Mouse (Mus musculus) kidney, postnatal 36 days (tissue): ENCODE results near the gene Rtn4rl2.
A peak's percentile ranks its signal among the peaks of the same experiment; 100 is the strongest.

ENCODE experiments used
- DNase-seq, 2 experiments: peaks; one replicate each; pipeline ENCODE4 v3.0.0; 2021 to 2022; ENCODE audit warnings: mixed read lengths in 2 of 2

Rtn4rl2 gene

GRCm38 (mm10) chr2:84884611-84885010, 1.9 kb downstream of the Rtn4rl2 start:
- no peak for DNase-seq

GRCm38 (mm10) chr2:84883942-84884341, 2.6 kb downstream of the Rtn4rl2 start:
- no peak for DNase-seq

GRCm38 (mm10) chr2:84883530-84883929, 3.0 kb downstream of the Rtn4rl2 start:
- no peak for DNase-seq

- DNase-seq = no peak
Measured at GRCm38 (mm10) chr2:84883084-84883483, 3.4 kb downstream of the Rtn4rl2 start.

- DNase-seq = peak in 1 of 2 experiments; percentile 20
Measured at GRCm38 (mm10) chr2:84882606-84883005, 3.9 kb downstream of the Rtn4rl2 start.

GRCm38 (mm10) chr2:84880590-84880989, 5.9 kb downstream of the Rtn4rl2 start:
- DNase-seq = no peak

- no peak for DNase-seq
Measured at GRCm38 (mm10) chr2:84875842-84876241, 10.7 kb downstream of the Rtn4rl2 start.

GRCm38 (mm10) chr2:84872105-84872716, 14.3 kb downstream of the Rtn4rl2 start:
- DNase-seq = peak; percentile 76 to 89

GRCm38 (mm10) chr2:84870623-84871160, 15.8 kb downstream of the Rtn4rl2 start:
- DNase-seq = peak in 1 of 2 experiments; percentile 38

- no peak for DNase-seq
Measured at GRCm38 (mm10) chr2:84868977-84869376, 17.5 kb downstream of the Rtn4rl2 start.

GRCm38 (mm10) chr2:84868521-84868943, 18.0 kb downstream of the Rtn4rl2 start:
- peak; percentile 68 to 86 for DNase-seq

GRCm38 (mm10) chr2:84865616-84866571, 20.6 kb downstream of the Rtn4rl2 start:
- DNase-seq = peak in 1 of 2 experiments; percentile 74

- DNase-seq = no peak
Measured at GRCm38 (mm10) chr2:84862231-84862630, 24.3 kb downstream of the Rtn4rl2 start.

- DNase-seq = no peak
Measured at GRCm38 (mm10) chr2:84861430-84861829, 25.1 kb downstream of the Rtn4rl2 start.

GRCm38 (mm10) chr2:84859991-84860780, 26.3 kb downstream of the Rtn4rl2 start:
- no peak for DNase-seq

GRCm38 (mm10) chr2:84858551-84858950, 28.0 kb downstream of the Rtn4rl2 start:
- no peak for DNase-seq

- DNase-seq = peak; percentile 73 to 77
Measured at GRCm38 (mm10) chr2:84855732-84856131, 30.8 kb downstream of the Rtn4rl2 start.

GRCm38 (mm10) chr2:84851130-84852040, 35.1 kb downstream of the Rtn4rl2 start:
- peak; percentile 85 to 86 for DNase-seq

GRCm38 (mm10) chr2:84850407-84851129, 35.9 kb downstream of the Rtn4rl2 start:
- DNase-seq = no peak

GRCm38 (mm10) chr2:84845226-84845625, 41.3 kb downstream of the Rtn4rl2 start:
- DNase-seq = no peak

- peak in 1 of 2 experiments; percentile 29 for DNase-seq
Measured at GRCm38 (mm10) chr2:84843654-84844053, 42.9 kb downstream of the Rtn4rl2 start.
